Mouse (Mus musculus): ENCODE data around the gene Tmed8.

DNA sequence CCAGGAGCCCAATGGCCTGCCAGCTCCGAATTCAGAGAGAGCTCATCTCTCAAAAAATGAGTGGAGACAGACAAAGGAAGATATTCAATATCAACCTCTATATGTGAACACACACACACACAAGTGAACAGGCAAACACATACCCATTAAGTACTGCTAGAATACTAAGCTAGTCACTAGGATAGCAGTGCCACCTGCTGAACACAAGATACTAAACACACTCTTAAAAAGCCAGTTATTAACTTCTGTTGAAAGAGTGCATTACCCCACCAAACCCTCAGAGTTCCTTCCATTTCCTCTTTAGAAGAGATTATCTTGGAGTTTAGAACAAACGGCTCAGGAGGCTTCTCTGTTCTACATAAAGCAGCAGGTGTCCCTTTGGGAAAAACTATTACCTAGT lies 58.1 kb downstream of the Tmed8 start:
- TF ChIP-seq CTCF (IDR thresholded peaks at IDR 0.05; ENCODE audit: low read depth, low read length): no peak
- no peak for TF ChIP-seq GATA2 (IDR thresholded peaks at IDR 0.05; ENCODE audit: borderline replicate concordance, low read depth, low read length)

All from G1E (cell line).